Mouse (Mus musculus): ENCODE measurements around the gene Trmt10b. TPM values are rescaled to one million over a fixed set of nuclear protein-coding genes. Genes with fewer than 3 reads are reported as not detected.

Gene Trmt10b
- total RNA-seq, 2 experiments from 2014 or later: 11.4 to 16.9 TPM

- intact Hi-C loops (cut with DNase I): no loop called here
These were observed 34.2 kb downstream of the Trmt10b start for GRCm38 (mm10) chr4:45331139-45331538.

GRCm38 (mm10) chr4:45332466-45332865 lies 35.5 kb downstream of the Trmt10b start:
- intact Hi-C loops (cut with DNase I): no loop called here
- DNase-seq (ENCODE audit: low spot score in 2 of 2): no peak

More at GRCm38 (mm10) chr4:45331139-45331538, 34.2 kb downstream of the Trmt10b start:
- no peak for DNase-seq (ENCODE audit: low spot score in 2 of 2)

GRCm38 (mm10) chr4:45341226-45341625 lies 44.3 kb downstream of the Trmt10b start:
- intact Hi-C loops (cut with DNase I): no loop called here
- no peak for DNase-seq (ENCODE audit: low spot score in 2 of 2)

GRCm38 (mm10) chr4:45341669-45342249 lies 44.8 kb downstream of the Trmt10b start, which contains the start of gene Dcaf10:
TSS of gene Dcaf10 (plus strand) at chr4:45342101.
- DNase-seq (ENCODE audit: low spot score in 2 of 2): peak; percentile 93
- intact Hi-C loops (cut with DNase I): loop anchor here (2.0 kb wide), 1 partner anchor 21 kb away; no protein-coding TSS in a partner anchor

GRCm38 (mm10) chr4:45342286-45343155 lies 45.6 kb downstream of the Trmt10b start, which contains the start of gene Exosc3:
TSS of gene Exosc3 (minus strand) at chr4:45342732.
- peak; percentile 25 to 39 for DNase-seq (ENCODE audit: low spot score in 2 of 2)

GRCm38 (mm10) chr4:45356653-45357052 lies 59.7 kb downstream of the Trmt10b start:
- intact Hi-C loops (cut with DNase I): no loop called here
- no peak for DNase-seq (ENCODE audit: low spot score in 2 of 2)

More at GRCm38 (mm10) chr4:45342286-45343155, 45.6 kb downstream of the Trmt10b start, which contains the start of gene Exosc3:
- intact Hi-C loops (cut with DNase I): loop anchor here (2.0 kb wide), 1 partner anchor 22 kb away; no protein-coding TSS in a partner anchor

Other genes starting within 250 kb of the Trmt10b start
- gene Fbxo10, start 212.5 kb upstream of the Trmt10b start, total RNA-seq (2021): 10 to 100 TPM; 35.5 to 38.4 TPM
- 10 to 100 TPM; 68.3 to 76.1 TPM for gene Tomm5, start 189.0 kb upstream of the Trmt10b start, total RNA-seq (2021)
- 10 to 100 TPM; 12.7 to 16.1 TPM for gene Frmpd1, start 112.3 kb upstream of the Trmt10b start, total RNA-seq (2021)
- gene Dcaf10, start 45.0 kb downstream of the Trmt10b start, total RNA-seq (2021): 10 to 100 TPM; 20.9 TPM
- 10 to 100 TPM in 1 of 2 experiments, 1 to 10 TPM in 1; 9.8 to 11.4 TPM for gene Exosc3, start 45.6 kb downstream of the Trmt10b start, total RNA-seq (2021)
- gene Slc25a51, start 111.6 kb downstream of the Trmt10b start, total RNA-seq (2021): 100 to 1,000 TPM; 110 to 111 TPM
- gene Shb, start 235.3 kb downstream of the Trmt10b start, total RNA-seq (2021): 10 to 100 TPM; 12.1 to 15.0 TPM

Measured in left cerebral cortex, postnatal 14 days (tissue).